Mouse (Mus musculus) MEL (cell line): ENCODE results near the gene Adamts7. TPM values are rescaled to one million over a fixed set of nuclear protein-coding genes. Genes with fewer than 3 reads are reported as not detected.

ENCODE experiments used
- DNase-seq: peaks from one replicate; pipeline ENCODE4 v3.0.0; 2011; ENCODE audit warnings: low read depth, low spot score
- H3K27ac ChIP-seq: 2 replicates; pipeline ENCODE4 v1.5.1; 2012; ENCODE audit warnings: low read depth, mild to moderate bottlenecking, control low read depth, low read length, moderate library complexity; ENCODE audit not compliant: control insufficient read depth
- H3K27me3 ChIP-seq, 2 experiments: fragments of 150-350 bp in 1 of 2; sonication (generic) in 1 of 2; 2 replicates each; pipeline ENCODE4 v1.6.1; 2012; ENCODE audit warnings: low read length in 2 of 2, mild to moderate bottlenecking in 2 of 2, improper control_type of control experiment in 1 of 2, moderate library complexity in 1 of 2; ENCODE audit not compliant: insufficient read depth in 2 of 2, control insufficient read depth in 1 of 2
- H3K36me3 ChIP-seq, 2 experiments: 2 replicates each; pipeline ENCODE4 v1.6.1; 2012 to 2014; ENCODE audit warnings: low read length in 2 of 2, improper control_type of control experiment in 1 of 2, inconsistent platforms in 1 of 2, mild to moderate bottlenecking in 1 of 2; ENCODE audit not compliant: insufficient read depth in 2 of 2, control insufficient read depth in 1 of 2
- H3K4me1 ChIP-seq, 2 experiments: fragments of 150-350 bp in 1 of 2; sonication (generic) in 1 of 2; 2 replicates each; pipeline ENCODE4 v1.6.1; 2012; ENCODE audit warnings: low read length in 2 of 2, improper control_type of control experiment in 1 of 2, mild to moderate bottlenecking in 1 of 2; ENCODE audit not compliant: insufficient read depth in 2 of 2, control insufficient read depth in 1 of 2
- H3K4me3 ChIP-seq, 2 experiments: fragments of 150-350 bp in 1 of 2; sonication (generic) in 1 of 2; 2 replicates each; pipeline ENCODE4 v1.5.1; 2012; ENCODE audit warnings: low read depth in 2 of 2, low read length in 2 of 2, mild to moderate bottlenecking in 2 of 2, moderate library complexity in 2 of 2, control low read depth in 1 of 2, improper control_type of control experiment in 1 of 2; ENCODE audit not compliant: control insufficient read depth in 1 of 2, insufficient read depth in 1 of 2
- H3K79me2 ChIP-seq: 2 replicates; pipeline ENCODE4 v1.6.1; 2012; ENCODE audit warnings: mild to moderate bottlenecking, low read length, moderate library complexity; ENCODE audit not compliant: control insufficient read depth, poor library complexity, insufficient read depth
- H3K9ac ChIP-seq: 2 replicates; pipeline ENCODE4 v1.6.1; 2012; ENCODE audit warnings: low read depth, mild to moderate bottlenecking, control low read depth, low read length, moderate library complexity; ENCODE audit not compliant: control insufficient read depth, poor library complexity, severe bottlenecking
- H3K9me3 ChIP-seq: fragments of 150-350 bp; sonication (generic); replicated peaks from 2 replicates; pipeline ENCODE4 v1.6.1; 2012; ENCODE audit warnings: mild to moderate bottlenecking, low read length, improper control_type of control experiment, moderate library complexity; ENCODE audit not compliant: insufficient read depth
- BHLHE40 ChIP-seq: IDR thresholded peaks from 2 replicates; pipeline ENCODE4 v1.6.1; 2012; ENCODE audit warnings: low read depth, mild to moderate bottlenecking, inconsistent platforms, low read length, improper control_type of control experiment, borderline replicate concordance
- CHD1 ChIP-seq: IDR thresholded peaks from 2 replicates; pipeline ENCODE4 v1.6.1; 2012; ENCODE audit warnings: low read depth, mild to moderate bottlenecking, inconsistent platforms, low read length, improper control_type of control experiment
- CHD2 ChIP-seq: IDR thresholded peaks from 2 replicates; pipeline ENCODE4 v1.6.1; 2011; ENCODE audit warnings: low read length, improper control_type of control experiment
- CTCF ChIP-seq, 3 experiments: IDR thresholded peaks in 2 of 3; conservative IDR thresholded peaks in 1 of 3; 2 replicates each; pipeline ENCODE4 v1.5.1; 2011 to 2012; ENCODE audit warnings: low read length in 3 of 3, low read depth in 2 of 3, mild to moderate bottlenecking in 2 of 3, improper control_type of control experiment in 1 of 3, inconsistent platforms in 1 of 3, mixed read lengths in 1 of 3, moderate library complexity in 1 of 3; ENCODE audit not compliant: control insufficient read depth in 1 of 3, insufficient read depth in 1 of 3, poor library complexity in 1 of 3, severe bottlenecking in 1 of 3
- EP300 ChIP-seq, 2 experiments: IDR thresholded peaks; 2 replicates each; pipeline ENCODE4 v1.6.1; 2011; ENCODE audit warnings: improper control_type of control experiment in 2 of 2, low read length in 2 of 2, low read depth in 1 of 2, mild to moderate bottlenecking in 1 of 2
- ETS1 ChIP-seq: IDR thresholded peaks from 2 replicates; pipeline ENCODE4 v1.6.1; 2012; ENCODE audit warnings: low read depth, mild to moderate bottlenecking, inconsistent platforms, low read length, improper control_type of control experiment, moderate library complexity
- GATA1 ChIP-seq: IDR thresholded peaks from 2 replicates; pipeline ENCODE4 v1.6.1; 2011; ENCODE audit warnings: low read depth, low read length, improper control_type of control experiment
- HCFC1 ChIP-seq: IDR thresholded peaks from 2 replicates; pipeline ENCODE4 v1.6.1; 2012; ENCODE audit warnings: low read depth, mild to moderate bottlenecking, inconsistent platforms, low read length, improper control_type of control experiment, moderate library complexity
- KAT2A ChIP-seq: conservative IDR thresholded peaks from 2 replicates; pipeline ENCODE4 v1.6.1; 2012; ENCODE audit warnings: low read depth, low read length, improper control_type of control experiment, inconsistent platforms
- MAFK ChIP-seq: IDR thresholded peaks from 2 replicates; pipeline ENCODE4 v1.6.1; 2011; ENCODE audit warnings: low read depth, mild to moderate bottlenecking, low read length, improper control_type of control experiment, borderline replicate concordance
- MAX ChIP-seq: IDR thresholded peaks from 2 replicates; pipeline ENCODE4 v1.6.1; 2011; ENCODE audit warnings: low read length, improper control_type of control experiment
- MYC ChIP-seq: IDR thresholded peaks from 2 replicates; pipeline ENCODE4 v1.6.1; 2011; ENCODE audit warnings: low read depth, mild to moderate bottlenecking, low read length, improper control_type of control experiment, moderate library complexity
- NELFE ChIP-seq: IDR thresholded peaks from 2 replicates; pipeline ENCODE4 v1.6.1; 2011; ENCODE audit warnings: low read depth, low read length, improper control_type of control experiment
- NRF1 ChIP-seq: IDR thresholded peaks from 2 replicates; pipeline ENCODE4 v1.6.1; 2014; ENCODE audit warnings: low read depth, mild to moderate bottlenecking, inconsistent platforms, low read length, improper control_type of control experiment, moderate library complexity; ENCODE audit not compliant: poor library complexity, insufficient read depth, severe bottlenecking
- POLR2A ChIP-seq, 2 experiments: IDR thresholded peaks; 2 replicates each; pipeline ENCODE4 v1.6.1; 2011 to 2012; ENCODE audit warnings: low read length in 2 of 2, mild to moderate bottlenecking in 2 of 2, control low read depth in 1 of 2, improper control_type of control experiment in 1 of 2, low read depth in 1 of 2, moderate library complexity in 1 of 2; ENCODE audit not compliant: control insufficient read depth in 1 of 2, insufficient read depth in 1 of 2, poor library complexity in 1 of 2
- POLR2AphosphoS5 ChIP-seq: IDR thresholded peaks from 2 replicates; pipeline ENCODE4 v1.6.1; 2012; ENCODE audit warnings: low read depth, borderline replicate concordance, mild to moderate bottlenecking, inconsistent platforms, low read length, moderate library complexity, mixed read lengths
- SIN3A ChIP-seq: IDR thresholded peaks from 2 replicates; pipeline ENCODE4 v1.6.1; 2012; ENCODE audit warnings: low read length, improper control_type of control experiment, inconsistent platforms
- TAL1 ChIP-seq: IDR thresholded peaks from 2 replicates; pipeline ENCODE4 v1.6.1; 2012; ENCODE audit warnings: mild to moderate bottlenecking, inconsistent platforms, low read length, moderate library complexity, mixed read lengths
- TBP ChIP-seq: IDR thresholded peaks from 2 replicates; pipeline ENCODE4 v1.8.0; 2011; ENCODE audit warnings: low read depth, low read length, improper control_type of control experiment
- USF2 ChIP-seq, 2 experiments: IDR thresholded peaks; 2 replicates each; pipeline ENCODE4 v1.6.1; 2011 to 2012; ENCODE audit warnings: improper control_type of control experiment in 2 of 2, low read length in 2 of 2, borderline replicate concordance in 1 of 2, inconsistent platforms in 1 of 2, low read depth in 1 of 2, mild to moderate bottlenecking in 1 of 2; ENCODE audit not compliant: insufficient read depth in 1 of 2
- ZC3H11A ChIP-seq: IDR thresholded peaks from 2 replicates; pipeline ENCODE4 v1.6.1; 2012; ENCODE audit warnings: low read depth, mild to moderate bottlenecking, inconsistent platforms, low read length, improper control_type of control experiment
- ZKSCAN1 ChIP-seq: IDR thresholded peaks from 2 replicates; pipeline ENCODE4 v1.6.1; 2012; ENCODE audit warnings: low read depth, mild to moderate bottlenecking, inconsistent platforms, low read length, improper control_type of control experiment, moderate library complexity
- polyA plus RNA-seq, 2 experiments: library from polyadenylated mRNA; stranded (reverse) in 1 of 2; unstranded in 1 of 2; fragments of >175 nt in 1 of 2; fragments of >200 nt in 1 of 2; gene quantifications; 2 replicates each; pipeline versions ENCODE4 v1.2.1 to v1.2.4; 2012; ENCODE audit warnings: low replicate concordance in 2 of 2, low read depth in 1 of 2; ENCODE audit not compliant: insufficient read length in 2 of 2, insufficient read depth in 1 of 2, missing spikeins in 1 of 2
- total RNA-seq: library from RNA; depleted of rRNA; stranded (reverse); fragments of 300-350 nt; gene quantifications from 2 replicates; pipeline ENCODE4 v1.2.3, GENCODE M21; 2012

Adamts7 gene
- total and polyA plus RNA-seq, 3 experiments: 0.03 TPM; not detected in 2

GRCm38 (mm10) chr9:90127146-90127545 is 35.7 kb upstream of the Adamts7 start:
- TF ChIP-seq CHD1 (0 out of 2 replicates have a peak, but pooled peaks have one; percentile 69), POLR2A (IDR thresholded peaks at IDR 0.05; ENCODE audit: control insufficient read depth in 1 of 2, insufficient read depth in 1 of 2, low read depth in 1 of 2, low read length in 2 of 2, poor library complexity in 1 of 2) (no peak), MAFK (no peak), NELFE (no peak), USF2 (IDR thresholded peaks at IDR 0.05; ENCODE audit: borderline replicate concordance in 1 of 2, insufficient read depth in 1 of 2, low read depth in 1 of 2, low read length in 2 of 2) (no peak), ZC3H11A (no peak)
- Histone ChIP-seq H3K4me1 (peaks cover 0 to 3% of the 10 kb centered on the region in 2 experiments; a peak in 2 of 4 replicates), H3K27me3 (no peaks in the 10 kb centered on the region), H3K9ac (peak overlapping the region; percentile 61), H3K9me3 (no peaks in the 10 kb centered on the region), H3K79me2 (no peaks in the 10 kb centered on the region), H3K27ac (no peak overlapping the region), H3K4me3 (peak overlapping the region; percentile 52 to 71), H3K36me3 (peaks cover 0 to 4% of the 10 kb centered on the region in 2 experiments; a peak in 1 of 4 replicates)
- DNase-seq: no peak

GRCm38 (mm10) chr9:90128636-90129201 is 34.1 kb upstream of the Adamts7 start:
- Histone ChIP-seq H3K27ac (no peak overlapping the region), H3K79me2 (no peaks in the 10 kb centered on the region), H3K4me3 (no peak overlapping the region), H3K4me1 (no peaks in the 10 kb centered on the region; a peak in 1 of 4 replicates), H3K9ac (no peak overlapping the region), H3K36me3 (peaks cover 0 to 2% of the 10 kb centered on the region in 2 experiments; a peak in 1 of 4 replicates), H3K27me3 (no peaks in the 10 kb centered on the region), H3K9me3 (no peaks in the 10 kb centered on the region)
- TF ChIP-seq ZC3H11A: no peak
- TF ChIP-seq TBP: peak; percentile 77
- TF ChIP-seq, all 39 proteins: peak for 1
- no peak for DNase-seq

- Histone ChIP-seq H3K27me3 (no peaks in the 10 kb centered on the region), H3K27ac (no peak overlapping the region), H3K9me3 (no peaks in the 10 kb centered on the region), H3K4me3 (no peak overlapping the region), H3K4me1 (no peaks in the 10 kb centered on the region), H3K9ac (no peak overlapping the region)
- no peak for DNase-seq
- no peak for TF ChIP-seq TAL1
- TF ChIP-seq NELFE: no peak
- no peak for TF ChIP-seq TBP
- no peak for TF ChIP-seq ETS1
- TF ChIP-seq KAT2A: no peak
- no peak for TF ChIP-seq EP300 (IDR thresholded peaks at IDR 0.05; ENCODE audit: low read depth in 1 of 2, low read length in 2 of 2)
- no peak for TF ChIP-seq ZKSCAN1
- no peak for TF ChIP-seq BHLHE40
- no peak for TF ChIP-seq NRF1
- no peak for TF ChIP-seq CHD2
- TF ChIP-seq HCFC1: no peak
- no peak for TF ChIP-seq SIN3A
- TF ChIP-seq MAX: no peak
- TF ChIP-seq GATA1: no peak
- no peak for TF ChIP-seq MYC
- TF ChIP-seq CTCF (IDR thresholded peaks at IDR 0.05 in 2 of 3, conservative IDR thresholded peaks at IDR 0.05 in 1 of 3; ENCODE audit: control insufficient read depth in 1 of 3, insufficient read depth in 1 of 3, low read depth in 2 of 3, low read length in 3 of 3, poor library complexity in 1 of 3, severe bottlenecking in 1 of 3): no peak
- TF ChIP-seq POLR2AphosphoS5: no peak
- TF ChIP-seq, all 39 proteins: peak for 0
- Histone ChIP-seq H3K36me3 (no peaks in the 10 kb centered on the region), H3K79me2 (no peaks in the 10 kb centered on the region)
These were observed 29.1 kb upstream of the Adamts7 start for GRCm38 (mm10) chr9:90133562-90134355.
